Mouse (Mus musculus): ENCODE data around the gene 0610030E20Rik. TPM values are rescaled to one million over a fixed set of nuclear protein-coding genes. Genes with fewer than 3 reads are reported as not detected.

0610030E20Rik gene
- 7.4 TPM for polyA plus RNA-seq (2015; fragmentation: Illumina TruSeq; extraction: RNeasy Lipid Tissue Mini Kit (QIAGEN cat#74804); ENCODE audit: insufficient read depth, low read depth, low replicate concordance)

GRCm38 (mm10) chr6:72347166-72347941 is at the start of gene 0610030E20Rik:
0610030E20Rik (plus strand) TSS chr6:72347317.

GRCm38 (mm10) chr6:72345074-72345567 is 2.0 kb upstream of the 0610030E20Rik start, which contains the start of gene Usp39:
Usp39 (minus strand) TSS chr6:72345184.

DNA sequence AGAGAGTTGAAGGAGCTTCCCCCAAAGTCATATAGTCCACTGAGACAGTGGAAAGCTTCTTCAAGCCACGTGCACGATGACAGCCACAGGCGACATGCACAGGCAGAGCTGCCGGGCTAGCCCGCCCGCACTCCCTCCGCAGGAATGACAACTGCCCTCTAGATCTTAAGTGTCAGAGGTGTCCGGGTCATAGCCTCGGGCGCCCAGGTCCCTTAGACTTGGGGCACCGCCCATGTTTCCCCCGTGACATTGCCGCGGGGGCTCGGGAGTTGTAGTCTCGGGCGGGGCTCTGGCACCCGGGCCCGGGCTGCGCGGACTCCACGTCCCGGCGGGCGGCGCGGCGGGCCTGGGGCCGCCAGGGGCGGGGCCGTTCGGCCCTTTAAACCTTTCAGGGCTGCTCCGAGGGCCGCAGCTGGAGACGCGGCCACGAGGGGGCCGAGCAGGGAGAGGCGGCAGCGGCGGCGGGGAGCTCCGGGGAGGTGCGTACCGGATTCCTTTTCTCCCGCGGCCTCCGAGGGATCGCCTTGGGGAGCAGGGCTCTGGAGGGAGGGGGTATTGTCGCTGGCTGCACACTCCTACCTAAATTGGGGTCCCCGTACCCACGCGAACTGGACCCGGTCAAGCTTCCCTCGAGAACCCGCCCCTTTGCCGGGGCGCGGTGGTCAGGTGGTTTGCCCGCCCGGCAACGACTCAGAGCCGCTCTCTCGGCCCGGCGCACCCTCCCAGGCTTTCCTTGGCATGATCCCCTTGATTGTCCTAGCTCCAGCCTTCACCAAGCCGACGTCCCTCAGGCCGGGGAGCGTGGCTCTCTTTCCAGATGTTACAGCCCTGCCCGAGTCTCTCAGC is 8.2 kb downstream of the 0610030E20Rik start, which contains the start of gene Tmem150a:
Gene Tmem150a (plus strand): TSS at position 382 of the 846 bp plus-strand sequence.

DNA sequence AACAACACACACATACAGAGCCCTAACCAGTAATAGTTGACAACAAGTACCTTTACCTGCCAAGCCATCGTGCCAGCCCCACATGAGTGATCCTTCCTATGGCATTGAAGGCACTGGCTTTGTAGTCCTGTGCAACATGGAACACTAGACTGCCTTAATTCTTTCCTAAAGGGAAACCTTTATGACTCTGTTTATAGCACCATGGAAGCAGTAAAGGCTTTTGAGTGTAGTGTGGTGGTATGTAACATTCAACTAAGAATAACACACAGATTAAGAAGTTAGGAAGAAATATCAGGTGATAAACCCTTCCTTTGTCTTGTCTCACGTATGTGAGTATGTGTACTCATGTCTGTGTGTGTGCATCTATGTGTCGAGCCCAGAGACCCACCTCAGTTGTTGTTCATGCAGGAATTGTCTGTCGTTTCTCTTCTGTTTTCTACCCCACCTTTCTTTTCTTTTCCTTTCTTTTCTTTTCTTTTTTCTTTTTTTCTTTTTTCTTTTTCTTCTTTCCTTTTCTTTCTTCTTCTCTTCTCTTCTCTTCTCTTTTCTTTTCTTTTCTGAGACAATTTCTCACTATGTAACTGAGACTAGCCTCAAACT is 19.8 kb downstream of the 0610030E20Rik start, which contains the start of gene Rnf181:
Gene Rnf181 (minus strand): TSS at position 113 of the 600 bp plus-strand sequence.

DNA sequence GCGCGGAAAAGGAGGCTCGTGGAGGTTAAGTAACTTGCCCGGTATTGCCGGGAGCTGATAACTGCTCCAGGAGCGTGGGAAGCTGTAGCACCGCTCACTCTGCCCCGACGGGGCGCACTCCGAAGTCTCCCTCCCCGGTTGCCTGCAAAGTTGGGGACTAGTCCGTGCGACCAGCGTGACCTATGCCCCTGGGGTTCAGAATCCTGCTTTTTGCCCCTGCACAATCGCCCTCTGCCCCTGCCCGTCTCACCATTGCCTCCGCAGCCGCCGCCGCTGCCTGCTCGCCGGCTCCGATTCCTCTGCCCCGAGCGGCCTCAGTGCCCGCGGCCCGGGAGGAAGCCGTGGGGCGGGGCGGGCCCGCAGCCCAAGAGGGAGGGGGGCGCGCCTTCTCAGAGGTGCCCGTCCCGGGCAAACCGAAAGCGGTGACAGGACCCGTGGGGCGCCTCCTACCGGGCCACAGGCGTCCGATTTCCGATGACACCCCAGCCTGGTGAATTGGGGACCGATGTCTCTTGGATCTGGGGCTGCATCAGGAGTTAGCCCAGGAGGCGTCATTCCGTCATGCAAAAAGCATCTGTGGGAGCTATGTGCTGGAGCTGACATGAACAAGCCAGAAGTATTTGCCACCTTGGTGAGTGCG is 33.1 kb downstream of the 0610030E20Rik start, which contains the start of gene Vamp5:
Gene Vamp5 (minus strand): TSS at position 338 of the 640 bp plus-strand sequence.

GRCm38 (mm10) chr6:72389941-72390771 is 43.0 kb downstream of the 0610030E20Rik start, which contains the start of gene Vamp8:
Vamp8 (minus strand) TSS chr6:72390703.

Other genes with a start within 250 kb of the 0610030E20Rik start
- 4.7 TPM for gene St3gal5, start 249.7 kb upstream of the 0610030E20Rik start, polyA plus RNA-seq (2015; fragmentation: Illumina TruSeq; extraction: RNeasy Lipid Tissue Mini Kit (QIAGEN cat#74804); ENCODE audit: insufficient read depth, low read depth, low replicate concordance)
- gene Atoh8, start 111.7 kb upstream of the 0610030E20Rik start, polyA plus RNA-seq (2015; fragmentation: Illumina TruSeq; extraction: RNeasy Lipid Tissue Mini Kit (QIAGEN cat#74804); ENCODE audit: insufficient read depth, low read depth, low replicate concordance) = 5.4 TPM
- gene Sftpb, start 42.7 kb upstream of the 0610030E20Rik start, polyA plus RNA-seq (2015; fragmentation: Illumina TruSeq; extraction: RNeasy Lipid Tissue Mini Kit (QIAGEN cat#74804); ENCODE audit: insufficient read depth, low read depth, low replicate concordance) = 0.63 TPM
- gene Usp39, start 2.1 kb upstream of the 0610030E20Rik start, polyA plus RNA-seq (2015; fragmentation: Illumina TruSeq; extraction: RNeasy Lipid Tissue Mini Kit (QIAGEN cat#74804); ENCODE audit: insufficient read depth, low read depth, low replicate concordance) = 6.0 TPM
- gene Tmem150a, start 8.1 kb downstream of the 0610030E20Rik start, polyA plus RNA-seq (2015; fragmentation: Illumina TruSeq; extraction: RNeasy Lipid Tissue Mini Kit (QIAGEN cat#74804); ENCODE audit: insufficient read depth, low read depth, low replicate concordance) = 36.3 TPM
- 41.2 TPM for gene Rnf181, start 19.6 kb downstream of the 0610030E20Rik start, polyA plus RNA-seq (2015; fragmentation: Illumina TruSeq; extraction: RNeasy Lipid Tissue Mini Kit (QIAGEN cat#74804); ENCODE audit: insufficient read depth, low read depth, low replicate concordance)
- gene Vamp5, start 33.2 kb downstream of the 0610030E20Rik start, polyA plus RNA-seq (2015; fragmentation: Illumina TruSeq; extraction: RNeasy Lipid Tissue Mini Kit (QIAGEN cat#74804); ENCODE audit: insufficient read depth, low read depth, low replicate concordance) = 24.8 TPM
- gene Vamp8, start 43.4 kb downstream of the 0610030E20Rik start, polyA plus RNA-seq (2015; fragmentation: Illumina TruSeq; extraction: RNeasy Lipid Tissue Mini Kit (QIAGEN cat#74804); ENCODE audit: insufficient read depth, low read depth, low replicate concordance) = 61.4 TPM
- gene Ggcx, start 67.0 kb downstream of the 0610030E20Rik start, polyA plus RNA-seq (2015; fragmentation: Illumina TruSeq; extraction: RNeasy Lipid Tissue Mini Kit (QIAGEN cat#74804); ENCODE audit: insufficient read depth, low read depth, low replicate concordance) = 17.7 TPM
- 56.5 TPM for gene Mat2a, start 92.2 kb downstream of the 0610030E20Rik start, polyA plus RNA-seq (2015; fragmentation: Illumina TruSeq; extraction: RNeasy Lipid Tissue Mini Kit (QIAGEN cat#74804); ENCODE audit: insufficient read depth, low read depth, low replicate concordance)
- not detected for gene Sh2d6, start 174.4 kb downstream of the 0610030E20Rik start, polyA plus RNA-seq (2015; fragmentation: Illumina TruSeq; extraction: RNeasy Lipid Tissue Mini Kit (QIAGEN cat#74804); ENCODE audit: insufficient read depth, low read depth, low replicate concordance)
- 10.7 TPM for gene Capg, start 197.1 kb downstream of the 0610030E20Rik start, polyA plus RNA-seq (2015; fragmentation: Illumina TruSeq; extraction: RNeasy Lipid Tissue Mini Kit (QIAGEN cat#74804); ENCODE audit: insufficient read depth, low read depth, low replicate concordance)

Data from pancreas, adult 10 weeks (tissue).